Mouse (Mus musculus): ENCODE data around the gene Rrp9. TPM values are rescaled to one million over a fixed set of nuclear protein-coding genes. Genes with fewer than 3 reads are reported as not detected.

Gene Rrp9
- polyA plus RNA-seq, 1 experiment from 2014 or later: 52.3 TPM

- Histone ChIP-seq H3K4me3 (replicated peaks) (no peak overlapping the region), H3K9ac (no peak overlapping the region), H3K4me1 (peaks cover 33% of the 10 kb centered on the region), H3K4me2 (no peak overlapping the region), H3K36me3 (replicated peaks) (peaks cover 7% of the 10 kb centered on the region), H3K27ac (no peak overlapping the region), H3K9me3 (no peaks in the 10 kb centered on the region), H3K27me3 (peaks cover 16% of the 10 kb centered on the region; the same call in 1 of the 2 replicates)
- WGBS: 72% methylated on average over 9 of the region's 9 CpGs
- ATAC-seq (ENCODE audit: low FRiP score): no peak
These were observed 6.0 kb upstream of the Rrp9 start for GRCm38 (mm10) chr9:106469776-106470175.

- H3K4me1 ChIP-seq: peaks cover 27% of the 10 kb centered on the region
- H3K27me3 ChIP-seq: peaks cover 14% of the 10 kb centered on the region; the same call in 1 of the 2 replicates
- H3K36me3 ChIP-seq (replicated peaks): no peaks in the 10 kb centered on the region
- H3K4me3 ChIP-seq (replicated peaks): no peak overlapping the region
- WGBS: 67% methylated on average over 14 of the region's 14 CpGs
- H3K9me3 ChIP-seq: no peaks in the 10 kb centered on the region
- no peak overlapping the region for H3K4me2 ChIP-seq
- ATAC-seq (ENCODE audit: low FRiP score): no peak
- no peak overlapping the region; the same call in 1 of the 2 replicates for H3K9ac ChIP-seq
- H3K27ac ChIP-seq: no peak overlapping the region
These were observed 4.6 kb upstream of the Rrp9 start for GRCm38 (mm10) chr9:106470991-106471750.

GRCm38 (mm10) chr9:106471892-106472291 lies 3.9 kb upstream of the Rrp9 start:
- Histone ChIP-seq H3K27ac (no peak overlapping the region), H3K36me3 (replicated peaks) (no peaks in the 10 kb centered on the region), H3K9me3 (no peaks in the 10 kb centered on the region), H3K27me3 (peaks cover 14% of the 10 kb centered on the region; the same call in 1 of the 2 replicates), H3K4me2 (no peak overlapping the region), H3K9ac (no peak overlapping the region; the same call in 1 of the 2 replicates), H3K4me1 (peaks cover 32% of the 10 kb centered on the region), H3K4me3 (replicated peaks) (no peak overlapping the region)
- ATAC-seq (ENCODE audit: low FRiP score): no peak
- WGBS: 22% methylated on average over 5 of the region's 5 CpGs

GRCm38 (mm10) chr9:106472321-106472720 lies 3.4 kb upstream of the Rrp9 start:
- no peak overlapping the region for H3K4me3 ChIP-seq (replicated peaks)
- WGBS: 73% methylated on average over 4 of the region's 4 CpGs

GRCm38 (mm10) chr9:106473081-106473752 lies 2.5 kb upstream of the Rrp9 start:
- Histone ChIP-seq H3K27me3 (peaks cover 14% of the 10 kb centered on the region; the same call in 1 of the 2 replicates), H3K4me2 (no peak overlapping the region), H3K27ac (no peak overlapping the region), H3K36me3 (replicated peaks) (no peaks in the 10 kb centered on the region), H3K9me3 (no peaks in the 10 kb centered on the region), H3K4me1 (peaks cover 40% of the 10 kb centered on the region), H3K9ac (no peak overlapping the region), H3K4me3 (replicated peaks) (no peak overlapping the region)
- WGBS: 88% methylated on average over 16 of the region's 16 CpGs
- no peak for ATAC-seq (ENCODE audit: low FRiP score)

More at GRCm38 (mm10) chr9:106472321-106472720, 3.4 kb upstream of the Rrp9 start:
- H3K27me3 ChIP-seq: peaks cover 14% of the 10 kb centered on the region; the same call in 1 of the 2 replicates
- no peak for ATAC-seq (ENCODE audit: low FRiP score)
- peaks cover 32% of the 10 kb centered on the region for H3K4me1 ChIP-seq
- H3K36me3 ChIP-seq (replicated peaks): no peaks in the 10 kb centered on the region
- H3K27ac ChIP-seq: no peak overlapping the region
- H3K9ac ChIP-seq: no peak overlapping the region
- H3K9me3 ChIP-seq: no peaks in the 10 kb centered on the region
- no peak overlapping the region for H3K4me2 ChIP-seq

- no peak overlapping the region for H3K9ac ChIP-seq
- 74% methylated on average over 5 of the region's 5 CpGs for WGBS
These were observed 2.0 kb upstream of the Rrp9 start for GRCm38 (mm10) chr9:106473753-106474105.

GRCm38 (mm10) chr9:106474456-106474855 lies 1.3 kb upstream of the Rrp9 start:
- Histone ChIP-seq H3K9ac (peak overlapping the region; percentile 45; the same call in 1 of the 2 replicates), H3K4me3 (replicated peaks) (no peak overlapping the region; the same call in 1 of the 2 replicates), H3K4me2 (peak overlapping the region; percentile 8; the same call in 1 of the 2 replicates), H3K9me3 (no peaks in the 10 kb centered on the region), H3K4me1 (peaks cover 42% of the 10 kb centered on the region), H3K27me3 (peaks cover 14% of the 10 kb centered on the region; the same call in 1 of the 2 replicates), H3K36me3 (replicated peaks) (no peaks in the 10 kb centered on the region), H3K27ac (no peak overlapping the region)
- WGBS: 1% methylated on average over 6 of the region's 6 CpGs
- ATAC-seq (ENCODE audit: low FRiP score): peak; percentile 15; the same call in 1 of the 2 replicates

More at GRCm38 (mm10) chr9:106473753-106474105, 2.0 kb upstream of the Rrp9 start:
- Histone ChIP-seq H3K4me3 (replicated peaks) (no peak overlapping the region), H3K27me3 (peaks cover 14% of the 10 kb centered on the region; the same call in 1 of the 2 replicates), H3K4me1 (peaks cover 42% of the 10 kb centered on the region), H3K36me3 (replicated peaks) (no peaks in the 10 kb centered on the region), H3K27ac (no peak overlapping the region), H3K9me3 (no peaks in the 10 kb centered on the region), H3K4me2 (no peak overlapping the region)
- ATAC-seq (ENCODE audit: low FRiP score): no peak

- peaks cover 42% of the 10 kb centered on the region for H3K4me1 ChIP-seq
- H3K9ac ChIP-seq: peak overlapping the region; percentile 45; the same call in 1 of the 2 replicates
- 70% methylated on average over 7 of the region's 7 CpGs for WGBS
- peaks cover 14% of the 10 kb centered on the region; the same call in 1 of the 2 replicates for H3K27me3 ChIP-seq
- no peak overlapping the region for H3K4me2 ChIP-seq
- no peak for ATAC-seq (ENCODE audit: low FRiP score)
- H3K27ac ChIP-seq: no peak overlapping the region
- no peak overlapping the region; the same call in 1 of the 2 replicates for H3K4me3 ChIP-seq (replicated peaks)
- peaks cover 3% of the 10 kb centered on the region; the same call in 1 of the 2 replicates for H3K36me3 ChIP-seq (replicated peaks)
- H3K9me3 ChIP-seq: no peaks in the 10 kb centered on the region
These were observed 717 bp upstream of the Rrp9 start for GRCm38 (mm10) chr9:106475046-106475445.

- WGBS: 41% methylated on average over 16 of the region's 16 CpGs
- peak overlapping the region; percentile 31 for H3K4me2 ChIP-seq
- 0 out of 2 replicates have a peak overlapping the region, but pooled peaks have one; percentile 13 for H3K9ac ChIP-seq
- peaks cover 42% of the 10 kb centered on the region for H3K4me1 ChIP-seq
- peaks cover 13% of the 10 kb centered on the region for H3K36me3 ChIP-seq (replicated peaks)
- ATAC-seq (ENCODE audit: low FRiP score): peak; percentile 61
- H3K27me3 ChIP-seq: peaks cover 14% of the 10 kb centered on the region; the same call in 1 of the 2 replicates
- H3K27ac ChIP-seq: no peak overlapping the region
- H3K9me3 ChIP-seq: no peaks in the 10 kb centered on the region
- H3K4me3 ChIP-seq (replicated peaks): 0 out of 2 replicates have a peak overlapping the region, but pooled peaks have one; percentile 73
These were observed 500 bp downstream of the Rrp9 start for GRCm38 (mm10) chr9:106476002-106476923.

- H3K4me2 ChIP-seq: peak within 1 kb of the TSS; percentile 98
- peak within 1 kb of the TSS; percentile 73 for H3K4me3 ChIP-seq (replicated peaks)
- peaks cover 21% of the 10 kb centered on the region for H3K36me3 ChIP-seq (replicated peaks)
- no peak within 1 kb of the TSS for H3K27ac ChIP-seq
- peak; percentile 98 for ATAC-seq (ENCODE audit: low FRiP score)
- peaks cover 10% of the 10 kb centered on the region; the same call in 1 of the 2 replicates for H3K27me3 ChIP-seq
- WGBS: under 1% methylated on average over 41 of the region's 41 CpGs
- peak within 1 kb of the TSS; percentile 66 for H3K9ac ChIP-seq
- peaks cover 37% of the 10 kb centered on the region for H3K4me1 ChIP-seq
- no peaks in the 10 kb centered on the region for H3K9me3 ChIP-seq
These were observed 1.2 kb downstream of the Rrp9 start, which contains the start of gene Parp3 for GRCm38 (mm10) chr9:106476924-106477484. Gene Parp3 (minus strand): TSS chr9:106476949.

GRCm38 (mm10) chr9:106477649-106478048 lies 1.9 kb downstream of the Rrp9 start:
- 7% methylated on average over 16 of the region's 16 CpGs for WGBS
- peak overlapping the region; percentile 66 for H3K9ac ChIP-seq
- H3K9me3 ChIP-seq: no peaks in the 10 kb centered on the region
- H3K4me2 ChIP-seq: peak overlapping the region; percentile 98
- H3K4me1 ChIP-seq: peaks cover 32% of the 10 kb centered on the region
- no peak for ATAC-seq (ENCODE audit: low FRiP score)
- no peak overlapping the region for H3K27ac ChIP-seq
- H3K27me3 ChIP-seq: peaks cover 9% of the 10 kb centered on the region; the same call in 1 of the 2 replicates
- peaks cover 26% of the 10 kb centered on the region for H3K36me3 ChIP-seq (replicated peaks)
- peak overlapping the region; percentile 73 for H3K4me3 ChIP-seq (replicated peaks)
